In the genomic region with DNA sequence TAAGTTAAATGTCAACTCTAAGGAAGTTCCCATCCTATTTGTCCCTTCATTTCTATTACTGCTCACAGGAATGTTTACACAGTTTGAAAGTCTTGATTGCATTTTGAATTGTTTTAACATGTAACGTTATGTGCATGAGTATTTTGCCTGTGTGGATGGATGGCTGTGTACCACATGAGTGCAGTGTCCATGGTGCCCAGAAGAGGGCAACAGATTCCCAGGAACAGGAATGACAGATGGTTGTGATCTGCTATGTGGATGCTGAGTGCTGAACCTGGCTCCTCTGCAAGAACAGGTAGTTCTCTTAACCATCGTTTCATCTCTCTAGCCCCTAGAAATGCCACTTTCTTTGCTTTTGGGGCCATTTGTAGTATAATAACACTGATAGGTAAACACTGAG, we compare ENCODE assay signal across 17 mouse cellular contexts.
DNase-seq lines count a peak whose midpoint lies in the region; ATAC-seq and TF ChIP-seq lines count a peak whose summit lies in the region.
"Had no signal": no experiment of that assay in that cellular context is flagged by ENCODE, and none has a peak within 500 bp of the region (broad histone marks: within the 10 kb centered on the region; RNA-seq: fewer than 3 reads in every experiment).

No protein-coding gene starts in this region.

- DNase-seq in cerebellum, postnatal 10 days, result peak; percentile 6
- no peak for DNase-seq in cerebellum, adult 11-12 months
- DNase-seq in lung, embryonic 14.5 days, result no peak
- no peak for DNase-seq in lung, postnatal 0 days (ENCODE audit: low spot score)
- DNase-seq in ES-E14 (ENCODE audit: low read depth, low spot score), result no peak
- DNase-seq in stomach, postnatal 0 days (ENCODE audit: low spot score), result no peak
- DNase-seq: gastrocnemius, postnatal 36 days; heart, postnatal 14 days; left cerebral cortex, postnatal 4 days; liver, embryonic 13.5 days; retina, postnatal 1 day; thymus, adult 18-20 months had no signal

- no peak overlapping the region for H3K4me3 ChIP-seq in lung, embryonic 14.5 days (ENCODE audit: low read depth, low read length)
- no peak overlapping the region for H3K4me3 ChIP-seq in lung, postnatal 0 days (ENCODE audit: low read depth, low read length)
- no peak overlapping the region for H3K4me3 ChIP-seq in ES-E14 (ENCODE audit: insufficient read depth in 1 of 2, low read depth in 1 of 2, low read length in 2 of 2, poor library complexity in 1 of 2, severe bottlenecking in 1 of 2)
- no peak overlapping the region for H3K4me3 ChIP-seq in stomach, postnatal 0 days (ENCODE audit: low read depth, low read length)
- H3K4me3 ChIP-seq in liver, embryonic 12.5 days, result no peak overlapping the region
- H3K4me3 ChIP-seq: forebrain, embryonic 12.5 days; hindbrain, embryonic 15.5 days; liver, embryonic 13.5 days; midbrain, embryonic 13.5 days had no signal

- H3K9me3 ChIP-seq in lung, embryonic 14.5 days (ENCODE audit: low read depth, low read length), result no peaks in the 10 kb centered on the region
- no peaks in the 10 kb centered on the region for H3K9me3 ChIP-seq in lung, postnatal 0 days (ENCODE audit: low read length)
- no peaks in the 10 kb centered on the region for H3K9me3 ChIP-seq in ES-E14 (ENCODE audit: control insufficient read depth, insufficient read depth, low read depth, low read length)
- no peaks in the 10 kb centered on the region for H3K9me3 ChIP-seq in stomach, postnatal 0 days (ENCODE audit: control insufficient read depth, low read length)
- H3K9me3 ChIP-seq in liver, embryonic 12.5 days (replicated peaks), result peaks cover 9% of the 10 kb centered on the region; the same call in 1 of the 2 replicates
- H3K9me3 ChIP-seq: forebrain, embryonic 12.5 days; hindbrain, embryonic 15.5 days; midbrain, embryonic 13.5 days had no signal

- H3K36me3 ChIP-seq in lung, embryonic 14.5 days (ENCODE audit: insufficient read depth), result no peaks in the 10 kb centered on the region
- no peaks in the 10 kb centered on the region for H3K36me3 ChIP-seq in lung, postnatal 0 days (ENCODE audit: insufficient read depth, low read length)
- no peaks in the 10 kb centered on the region for H3K36me3 ChIP-seq in ES-E14 (ENCODE audit: control insufficient read depth, insufficient read depth, low read length, poor library complexity, severe bottlenecking)
- no peaks in the 10 kb centered on the region for H3K36me3 ChIP-seq in stomach, postnatal 0 days (ENCODE audit: control insufficient read depth, insufficient read depth, low read length)
- H3K36me3 ChIP-seq in liver, embryonic 12.5 days, result no peaks in the 10 kb centered on the region
- H3K36me3 ChIP-seq: forebrain, embryonic 12.5 days; hindbrain, embryonic 15.5 days; liver, embryonic 13.5 days; midbrain, embryonic 13.5 days had no signal

- no peak overlapping the region for H3K4me2 ChIP-seq in lung, embryonic 14.5 days
- H3K4me2 ChIP-seq in lung, postnatal 0 days (replicated peaks; ENCODE audit: low read depth, low read length), result no peak overlapping the region
- H3K4me2 ChIP-seq in stomach, postnatal 0 days (replicated peaks; ENCODE audit: low read depth), result no peak overlapping the region
- no peak overlapping the region for H3K4me2 ChIP-seq in liver, embryonic 12.5 days
- H3K4me2 ChIP-seq: forebrain, embryonic 12.5 days; hindbrain, embryonic 15.5 days; liver, embryonic 13.5 days; midbrain, embryonic 13.5 days had no signal

- TF ChIP-seq EP300 in lung, postnatal 0 days (IDR thresholded peaks at IDR 0.05), result no peak
- TF ChIP-seq EP300 in stomach, postnatal 0 days (optimal IDR thresholded peaks at IDR 0.05), result no peak

- 72% methylated on average over 2 of the region's 2 CpGs for WGBS in lung, embryonic 14.5 days
- 83% methylated on average over 2 of the region's 2 CpGs for WGBS in lung, postnatal 0 days
- 78% methylated on average over 2 of the region's 2 CpGs for WGBS in stomach, postnatal 0 days
- 68% methylated on average over 2 of the region's 2 CpGs for WGBS in liver, embryonic 12.5 days (ENCODE audit: insufficient replicate concordance)

- H3K9ac ChIP-seq in lung, embryonic 14.5 days, result no peak overlapping the region
- H3K9ac ChIP-seq in lung, postnatal 0 days (replicated peaks; ENCODE audit: low read depth), result no peak overlapping the region
- H3K9ac ChIP-seq in ES-E14 (ENCODE audit: insufficient read depth, low read depth, low read length, poor library complexity, severe bottlenecking), result no peak overlapping the region
- H3K9ac ChIP-seq in stomach, postnatal 0 days (ENCODE audit: low read length), result no peak overlapping the region
- no peak overlapping the region for H3K9ac ChIP-seq in liver, embryonic 12.5 days
- H3K9ac ChIP-seq: forebrain, embryonic 12.5 days; hindbrain, embryonic 15.5 days; liver, embryonic 13.5 days; midbrain, embryonic 13.5 days had no signal

- no peaks in the 10 kb centered on the region for H3K4me1 ChIP-seq in lung, embryonic 14.5 days (ENCODE audit: insufficient read depth)
- H3K4me1 ChIP-seq in lung, postnatal 0 days (ENCODE audit: insufficient read depth, low read depth, low read length), result no peaks in the 10 kb centered on the region
- H3K4me1 ChIP-seq in ES-E14 (ENCODE audit: control insufficient read depth in 2 of 2, insufficient read depth in 2 of 2, low read length in 2 of 2, poor library complexity in 1 of 2), result no peaks in the 10 kb centered on the region
- H3K4me1 ChIP-seq in stomach, postnatal 0 days (replicated peaks; ENCODE audit: control insufficient read depth, insufficient read depth), result no peaks in the 10 kb centered on the region
- no peaks in the 10 kb centered on the region for H3K4me1 ChIP-seq in liver, embryonic 12.5 days
- H3K4me1 ChIP-seq: forebrain, embryonic 12.5 days; hindbrain, embryonic 15.5 days; liver, embryonic 13.5 days; midbrain, embryonic 13.5 days had no signal

- peak; percentile 26; the same call in 1 of the 2 replicates for TF ChIP-seq CTCF in lung, embryonic 14.5 days (IDR thresholded peaks at IDR 0.05; ENCODE audit: low read depth)
- no peak for TF ChIP-seq CTCF in lung, postnatal 0 days (IDR thresholded peaks at IDR 0.05)
- TF ChIP-seq CTCF in stomach, postnatal 0 days (IDR thresholded peaks at IDR 0.05; ENCODE audit: low read depth), result peak; percentile 37

- H3K27me3 ChIP-seq in lung, embryonic 14.5 days (ENCODE audit: insufficient read depth, low read length), result no peaks in the 10 kb centered on the region
- no peaks in the 10 kb centered on the region for H3K27me3 ChIP-seq in lung, postnatal 0 days (replicated peaks; ENCODE audit: insufficient read depth, low read length)
- H3K27me3 ChIP-seq in stomach, postnatal 0 days (ENCODE audit: control insufficient read depth, insufficient read depth, low read length), result no peaks in the 10 kb centered on the region
- H3K27me3 ChIP-seq in liver, embryonic 12.5 days (replicated peaks), result no peaks in the 10 kb centered on the region
- H3K27me3 ChIP-seq: forebrain, embryonic 12.5 days; hindbrain, embryonic 15.5 days; liver, embryonic 13.5 days; midbrain, embryonic 13.5 days had no signal

- in situ Hi-C loops in ES-E14 (cut with MboI; ENCODE audit: low sequenced_read_pairs in 2 of 2, unreplicated experiment in 2 of 2), result no loop called here

- ATAC-seq in lung, embryonic 14.5 days (ENCODE audit: insufficient read depth), result no peak
- no peak for ATAC-seq in lung, postnatal 0 days
- no peak for ATAC-seq in stomach, postnatal 0 days (ENCODE audit: low FRiP score, low TSS enrichment)
- ATAC-seq in liver, embryonic 12.5 days, result no peak
- ATAC-seq: CD4-positive, CD25-positive, alpha-beta regulatory T cell, adult 4 months; midbrain, embryonic 13.5 days had no signal

- H3K27ac ChIP-seq in lung, embryonic 14.5 days (ENCODE audit: low read depth), result no peak overlapping the region
- H3K27ac ChIP-seq in lung, postnatal 0 days (ENCODE audit: low read length), result no peak overlapping the region
- H3K27ac ChIP-seq in ES-E14 (ENCODE audit: insufficient read depth, low read depth, low read length, poor library complexity, severe bottlenecking), result no peak overlapping the region
- H3K27ac ChIP-seq in stomach, postnatal 0 days (replicated peaks), result no peak overlapping the region
- H3K27ac ChIP-seq in liver, embryonic 12.5 days, result no peak overlapping the region
- H3K27ac ChIP-seq: forebrain, embryonic 12.5 days; hindbrain, embryonic 15.5 days; liver, embryonic 13.5 days; midbrain, embryonic 13.5 days had no signal

TF ChIP-seq in ES-E14, 5 proteins besides CTCF, POLR2A, EP300 and RAD21:
- TF ChIP-seq ZNF384 (IDR thresholded peaks at IDR 0.05; ENCODE audit: low read depth, low read length), result no peak
- peak; percentile 47; the same call in 1 of the 2 replicates for TF ChIP-seq ZC3H11A (IDR thresholded peaks at IDR 0.05; ENCODE audit: borderline replicate concordance, low read depth, low read length)

Comparison
In these comparisons a context has a peak if more than half of its experiments do, and no peak if none do; other contexts are left out.
1. DNase-seq: peak in cerebellum, postnatal 10 days (2 of 2); none in cerebellum, adult 11-12 months (single experiment), lung, embryonic 14.5 days (single experiment), lung, postnatal 0 days (single experiment), ES-E14 (single experiment) and stomach, postnatal 0 days (single experiment).